Mouse (Mus musculus) stomach, postnatal 0 days (tissue): ENCODE results near the gene Lefty2. TPM values are rescaled to one million over a fixed set of nuclear protein-coding genes. Genes with fewer than 3 reads are reported as not detected.
"Not testable (repeated sequence)": the region's sequence is repeated elsewhere in the genome, so short reads cannot be mapped to it uniquely, and the experiment has no call there.

Source experiments
- ATAC-seq: fragments of 200-750 bp; cut with Nextera tagmentation; 2 replicates; pipeline ENCODE4 v1.8.0; 2017; ENCODE audit not compliant: low FRiP score, low TSS enrichment
- DNase-seq: peaks from one replicate; pipeline ENCODE4 v3.0.0-alpha.2; 2016; ENCODE audit warnings: low spot score
- H3K27ac ChIP-seq: fragments of 300-500 bp; sonication (generic); replicated peaks from 2 replicates; pipeline ENCODE4 v1.5.1; 2014; ENCODE audit warnings: mild to moderate bottlenecking, control low read depth
- H3K27me3 ChIP-seq: fragments of 300-500 bp; sonication (generic); 2 replicates; pipeline ENCODE4 v1.6.1; 2014; ENCODE audit warnings: low read length; ENCODE audit not compliant: control insufficient read depth, insufficient read depth
- H3K36me3 ChIP-seq: fragments of 300-500 bp; sonication (generic); 2 replicates; pipeline ENCODE4 v1.6.1; 2014; ENCODE audit warnings: low read length, mixed read lengths; ENCODE audit not compliant: control insufficient read depth, insufficient read depth
- H3K4me1 ChIP-seq: fragments of 300-500 bp; sonication (generic); replicated peaks from 2 replicates; pipeline ENCODE4 v1.6.1; 2014; ENCODE audit warnings: antibody characterized with exemption; ENCODE audit not compliant: control insufficient read depth, insufficient read depth
- H3K4me2 ChIP-seq: fragments of 300-500 bp; sonication (generic); replicated peaks from 2 replicates; pipeline ENCODE4 v1.6.1; 2014; ENCODE audit warnings: low read depth, mild to moderate bottlenecking, control low read depth, moderate library complexity
- H3K4me3 ChIP-seq: fragments of 300-500 bp; sonication (generic); 2 replicates; pipeline ENCODE4 v1.5.1; 2014; ENCODE audit warnings: low read depth, low read length, control low read depth
- H3K9ac ChIP-seq: fragments of 300-500 bp; sonication (generic); 2 replicates; pipeline ENCODE4 v1.6.1; 2014; ENCODE audit warnings: mild to moderate bottlenecking, low read length, control low read depth, mixed read lengths
- H3K9me3 ChIP-seq: fragments of 300-500 bp; sonication (generic); 2 replicates; pipeline ENCODE4 v1.6.1; 2016; ENCODE audit warnings: low read length; ENCODE audit not compliant: control insufficient read depth
- CTCF ChIP-seq: IDR thresholded peaks from 2 replicates; pipeline ENCODE4 v1.5.1; 2016; ENCODE audit warnings: antibody characterized with exemption, low read depth, mild to moderate bottlenecking, moderate library complexity
- EP300 ChIP-seq: optimal IDR thresholded peaks from 2 replicates; pipeline ENCODE3; 2016; ENCODE audit warnings: antibody characterized with exemption
- WGBS: fragments of 180-500 bp; shearing (Covaris S2); extraction: QIAGEN DNeasy Blood & Tissue Kit; methylation state at CpG from one replicate; pipeline ENCODE4 v1.1.7; 2014; 5-methylcytosine and 5-hydroxymethylcytosine counted together
- polyA plus RNA-seq: library from polyadenylated mRNA; unstranded; fragments of >200 nt; fragmentation: Nextera tagmentation; extraction: Ambion mirVana; gene quantifications from 2 replicates; pipeline ENCODE4 v1.2.1, GENCODE M21; 2015

Lefty2 gene
- polyA plus RNA-seq, 1 experiment from 2014 or later = 0.13 TPM

DNA sequence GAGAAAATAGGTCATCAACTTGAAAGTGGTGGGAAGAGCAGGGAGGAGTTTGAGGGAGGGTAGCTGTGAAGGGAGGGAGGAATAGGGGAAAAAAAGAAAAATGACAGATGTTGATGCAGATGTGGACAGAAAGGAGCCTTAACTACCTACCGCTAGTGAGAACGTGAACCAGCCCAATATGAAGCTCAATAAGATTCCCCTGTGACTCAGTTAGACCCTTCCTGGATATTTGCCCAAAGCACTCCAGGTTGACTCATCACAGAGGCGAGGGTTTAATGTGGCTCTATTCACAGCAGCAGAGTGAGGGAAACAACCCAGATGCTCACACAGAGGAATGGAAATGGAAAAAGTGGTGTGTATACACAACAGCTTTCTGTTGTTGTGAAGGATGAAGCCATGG is 38.2 kb downstream of the Lefty2 start:
- no peak for TF ChIP-seq EP300
- no peak for TF ChIP-seq CTCF
- Histone ChIP-seq H3K36me3 (no peaks in the 10 kb centered on the region), H3K27ac (no peak overlapping the region), H3K27me3 (no peaks in the 10 kb centered on the region; the same call in 1 of the 2 replicates), H3K4me1 (0 out of 2 replicates have a peak, but pooled peaks cover 2% of the 10 kb centered on the region), H3K9ac (no peak overlapping the region), H3K4me3 (no peak overlapping the region), H3K9me3 (no peaks in the 10 kb centered on the region), H3K4me2 (no peak overlapping the region)
- DNase-seq (no peak), ATAC-seq (no peak)
- WGBS = 36% methylated on average over 3 of the region's 3 CpGs

DNA sequence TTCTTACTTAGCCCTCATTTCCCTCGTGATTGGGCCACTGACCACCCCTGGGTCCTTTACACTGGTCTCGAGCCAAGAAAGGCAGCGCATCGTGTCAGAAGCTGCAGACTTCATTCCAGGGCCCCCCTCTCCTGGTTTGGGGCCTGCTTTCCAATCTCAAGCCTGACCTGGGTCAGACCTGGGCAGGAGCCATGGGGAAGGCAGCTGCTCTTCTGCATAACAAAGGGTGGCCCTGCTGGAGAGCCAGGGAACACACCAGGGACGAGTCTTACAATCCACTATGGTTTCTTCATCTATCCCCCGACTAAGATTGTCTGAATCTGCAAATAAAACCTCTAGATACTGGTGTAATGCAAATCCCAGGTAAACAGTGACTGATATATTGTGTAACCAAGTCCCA is 40.8 kb downstream of the Lefty2 start:
- Histone ChIP-seq H3K9me3 (no peaks in the 10 kb centered on the region), H3K4me1 (0 out of 2 replicates have a peak, but pooled peaks cover 2% of the 10 kb centered on the region), H3K4me3 (no peak overlapping the region), H3K27me3 (no peaks in the 10 kb centered on the region), H3K36me3 (no peaks in the 10 kb centered on the region), H3K4me2 (no peak overlapping the region), H3K9ac (no peak overlapping the region), H3K27ac (no peak overlapping the region)
- ATAC-seq (no peak), DNase-seq (no peak)
- WGBS = 38% methylated on average over 6 of the region's 6 CpGs
- no peak for TF ChIP-seq EP300
- TF ChIP-seq CTCF = peak; percentile 24; the same call in 1 of the 2 replicates

DNA sequence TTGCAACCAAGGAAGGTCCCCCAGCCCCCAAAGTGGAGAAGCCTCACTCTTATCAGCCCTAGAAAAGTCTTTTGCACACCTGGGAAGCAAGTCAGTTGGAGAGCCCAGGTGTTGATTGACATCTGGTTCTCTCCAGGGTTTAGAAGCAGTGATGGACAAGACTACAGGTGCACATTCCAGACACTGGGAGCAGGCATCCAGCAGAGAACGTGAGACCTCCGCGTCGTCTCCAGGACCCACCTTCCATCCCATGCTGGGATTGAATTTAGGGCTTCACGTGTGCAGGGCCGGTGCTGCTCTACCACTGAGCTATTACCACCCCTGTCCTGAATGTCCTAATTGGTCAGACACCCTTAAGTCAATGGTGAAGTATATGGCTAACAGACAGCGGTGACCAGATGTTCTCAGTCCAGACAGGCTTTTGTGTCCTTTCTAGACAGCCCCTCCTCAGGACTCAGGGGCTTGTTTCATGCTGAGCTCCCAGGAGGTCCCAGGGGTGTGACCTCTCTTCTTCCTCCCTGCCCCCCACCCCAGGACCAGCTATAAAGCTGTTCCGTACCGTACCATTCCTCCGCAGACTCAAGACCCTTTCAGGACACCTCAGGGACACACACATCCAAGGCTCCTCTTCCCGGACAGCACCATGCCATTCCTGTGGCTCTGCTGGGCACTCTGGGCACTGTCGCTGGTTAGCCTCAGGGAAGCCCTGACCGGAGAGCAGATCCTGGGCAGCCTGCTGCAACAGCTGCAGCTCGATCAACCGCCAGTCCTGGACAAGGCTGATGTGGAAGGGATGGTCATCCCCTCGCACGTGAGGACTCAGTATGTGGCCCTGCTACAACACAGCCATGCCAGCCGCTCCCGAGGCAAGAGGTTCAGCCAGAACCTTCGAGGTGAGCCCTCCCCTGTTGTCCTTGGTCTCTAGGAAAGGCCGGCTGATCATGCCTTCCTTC is 41.8 kb downstream of the Lefty2 start, which contains the start of gene Lefty1:
TSS of gene Lefty1 (plus strand) at position 556 of the 953 bp plus-strand sequence.
- TF ChIP-seq EP300 (no peak), CTCF (peak; percentile 23; the same call in 1 of the 2 replicates)
- Histone ChIP-seq H3K4me1 (0 out of 2 replicates have a peak, but pooled peaks cover 2% of the 10 kb centered on the region), H3K27ac (no peak within 1 kb of the TSS), H3K4me2 (peak within 1 kb of the TSS; percentile 48; the same call in 1 of the 2 replicates), H3K4me3 (no peak within 1 kb of the TSS), H3K36me3 (no peaks in the 10 kb centered on the region), H3K27me3 (no peaks in the 10 kb centered on the region), H3K9ac (no peak within 1 kb of the TSS), H3K9me3 (no peaks in the 10 kb centered on the region)
- no peak for DNase-seq
- 47% methylated on average over 21 of the region's 21 CpGs for WGBS
- ATAC-seq = no peak

DNA sequence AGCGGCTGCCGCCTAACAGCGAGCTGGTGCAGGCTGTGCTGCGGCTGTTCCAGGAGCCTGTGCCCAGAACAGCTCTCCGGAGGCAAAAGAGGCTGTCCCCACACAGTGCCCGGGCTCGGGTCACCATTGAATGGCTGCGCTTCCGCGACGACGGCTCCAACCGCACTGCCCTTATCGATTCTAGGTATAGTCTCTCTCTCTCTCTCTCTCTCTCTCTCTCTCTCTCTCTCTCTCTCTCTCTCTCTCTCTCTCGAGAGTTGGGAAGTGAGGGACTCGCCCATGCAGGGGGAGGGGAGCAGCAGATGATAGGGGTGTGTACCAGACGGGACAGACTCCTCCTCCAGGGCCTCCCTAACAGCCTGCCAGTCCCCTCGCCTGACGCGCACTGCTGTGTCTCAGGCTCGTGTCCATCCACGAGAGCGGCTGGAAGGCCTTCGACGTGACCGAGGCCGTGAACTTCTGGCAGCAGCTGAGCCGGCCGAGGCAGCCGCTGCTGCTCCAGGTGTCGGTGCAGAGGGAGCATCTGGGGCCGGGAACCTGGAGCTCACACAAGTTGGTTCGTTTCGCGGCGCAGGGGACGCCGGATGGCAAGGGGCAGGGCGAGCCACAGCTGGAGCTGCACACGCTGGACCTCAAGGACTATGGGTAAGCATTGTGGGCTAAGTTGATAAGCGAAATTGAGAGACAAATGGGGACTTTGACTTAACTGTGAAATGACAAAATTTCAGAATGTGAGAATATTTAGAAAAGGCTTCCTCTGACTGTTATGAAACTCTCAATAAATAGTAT is 43.9 kb downstream of the Lefty2 start:
- Histone ChIP-seq H3K9ac (peak overlapping the region; percentile 52; the same call in 1 of the 2 replicates), H3K4me2 (peak overlapping the region; percentile 48), H3K4me3 (peak overlapping the region; percentile 30)
- DNase-seq (peak; percentile 83), ATAC-seq (peak; percentile 93)
- not testable (repeated sequence) for H3K4me1 ChIP-seq, H3K9me3 ChIP-seq, H3K36me3 ChIP-seq, H3K27me3 ChIP-seq, H3K27ac ChIP-seq
- WGBS = 9% methylated on average over 30 of the region's 41 CpGs

DNA sequence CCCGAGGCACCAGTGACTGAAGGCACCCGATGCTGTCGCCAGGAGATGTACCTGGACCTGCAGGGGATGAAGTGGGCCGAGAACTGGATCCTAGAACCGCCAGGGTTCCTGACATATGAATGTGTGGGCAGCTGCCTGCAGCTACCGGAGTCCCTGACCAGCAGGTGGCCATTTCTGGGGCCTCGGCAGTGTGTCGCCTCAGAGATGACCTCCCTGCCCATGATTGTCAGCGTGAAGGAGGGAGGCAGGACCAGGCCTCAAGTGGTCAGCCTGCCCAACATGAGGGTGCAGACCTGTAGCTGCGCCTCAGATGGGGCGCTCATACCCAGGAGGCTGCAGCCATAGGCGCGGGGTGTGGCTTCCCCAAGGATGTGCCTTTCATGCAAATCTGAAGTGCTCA is 44.7 kb downstream of the Lefty2 start:
- H3K27me3 ChIP-seq, H3K27ac ChIP-seq, H3K9ac ChIP-seq, DNase-seq, H3K9me3 ChIP-seq, H3K4me2 ChIP-seq, H3K4me1 ChIP-seq, H3K36me3 ChIP-seq, ATAC-seq, H3K4me3 ChIP-seq: not testable (repeated sequence)
- 74% methylated on average over 13 of the region's 13 CpGs for WGBS
